Mouse (Mus musculus): ENCODE results near the gene Asnsd1.

- no peak for TF ChIP-seq CTCF (IDR thresholded peaks at IDR 0.05; ENCODE audit: extremely low read depth, insufficient read length, insufficient replicate concordance, low read depth, low read length)
- TF ChIP-seq POLR2A (IDR thresholded peaks at IDR 0.05; ENCODE audit: low read depth, low read length), result no peak; the same call in 1 of the 2 replicates
These were observed 39.3 kb downstream of the Asnsd1 start, which contains the start of gene Osgepl1 for GRCm38 (mm10) chr1:53312989-53313967.
